Mouse (Mus musculus): Measurements from ENCODE around the gene Gad2.
A peak's percentile ranks its signal among the peaks of the same experiment; 100 is the strongest.

The Gad2 gene

GRCm38 (mm10) chr2:22648394-22648793 lies 26.4 kb downstream of the Gad2 start:
- no peak for DNase-seq

- DNase-seq, result no peak
Observed at GRCm38 (mm10) chr2:22651826-22652225, 29.8 kb downstream of the Gad2 start.

DNA sequence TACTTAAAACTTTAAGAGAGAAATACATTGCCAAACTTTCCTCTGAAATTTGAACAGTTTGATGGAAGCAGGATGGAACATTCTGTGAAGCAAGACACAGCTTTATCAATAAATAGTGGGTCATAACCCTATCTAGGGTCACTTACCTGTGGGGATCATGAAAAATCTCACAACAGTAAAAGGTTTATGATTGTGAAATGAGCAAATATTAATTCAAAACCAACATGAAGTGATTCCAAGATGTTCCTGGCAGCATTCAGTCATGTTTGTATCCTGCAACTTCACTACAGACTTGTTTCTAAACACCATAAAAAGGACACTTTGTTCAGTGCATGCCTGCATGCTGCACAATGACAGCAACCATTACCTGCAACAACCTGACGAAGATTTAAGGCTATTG lies 41.7 kb downstream of the Gad2 start:
- DNase-seq, result no peak

DNA sequence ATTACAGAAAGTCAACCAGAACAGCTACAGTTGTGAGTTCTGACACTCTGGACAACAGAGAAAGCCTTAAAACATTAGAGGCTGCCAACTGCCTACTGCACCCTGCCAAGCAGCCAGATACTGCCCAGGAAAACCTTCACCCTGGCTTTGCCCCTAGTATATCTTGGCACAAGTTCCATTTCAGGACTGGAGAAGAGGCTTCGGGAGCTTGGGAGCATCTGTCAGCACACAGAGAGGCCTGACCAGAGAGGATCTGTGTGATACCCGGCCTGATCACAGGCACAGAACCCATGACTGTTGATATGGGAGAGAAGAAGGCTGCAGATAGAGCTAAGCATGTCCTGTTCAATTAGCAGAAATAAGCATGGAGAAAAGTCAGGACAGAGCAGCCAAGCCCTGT lies 48.4 kb downstream of the Gad2 start:
- DNase-seq, result no peak

- no peak for DNase-seq
Observed at GRCm38 (mm10) chr2:22671348-22671747, 49.3 kb downstream of the Gad2 start.

DNA sequence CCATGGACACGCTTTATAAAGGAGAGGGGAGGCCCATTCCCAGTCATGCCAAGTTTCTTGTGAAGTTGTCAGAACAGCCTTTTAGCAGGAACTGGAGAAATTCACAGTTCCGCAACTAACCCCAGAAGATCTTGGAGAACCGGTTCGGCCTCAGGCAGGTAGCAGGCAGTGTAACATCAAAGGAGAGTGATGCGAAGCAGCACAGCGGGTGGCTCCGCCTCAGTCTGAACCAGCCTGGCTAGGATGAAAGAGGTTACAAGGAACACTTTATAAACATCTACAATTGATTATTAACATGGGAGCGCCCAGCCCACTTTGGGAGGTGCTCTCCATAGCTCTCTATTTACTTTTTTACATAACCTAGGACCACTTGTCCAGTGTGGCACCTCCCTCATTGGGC lies 55.1 kb downstream of the Gad2 start:
- no peak for DNase-seq

DNA sequence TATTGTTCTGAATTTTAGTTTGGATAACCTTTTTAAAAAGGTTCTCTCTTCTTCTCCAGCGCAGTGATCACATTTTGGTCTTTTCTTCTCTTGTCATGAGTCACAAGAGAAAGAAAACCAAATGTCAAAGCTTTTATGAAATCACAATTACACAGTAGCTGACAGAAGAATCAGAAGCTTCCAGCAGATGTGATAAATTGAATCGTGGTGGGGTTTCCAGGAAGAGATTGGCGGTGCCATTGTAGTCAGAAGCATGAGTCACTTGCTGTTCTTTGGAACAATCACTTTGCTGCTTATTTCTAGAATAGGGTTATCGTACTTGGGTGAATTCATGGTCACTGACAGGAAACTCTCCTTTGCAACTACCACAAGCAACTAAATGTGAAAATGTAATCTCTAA lies 57.9 kb downstream of the Gad2 start:
- no peak for DNase-seq

DNA sequence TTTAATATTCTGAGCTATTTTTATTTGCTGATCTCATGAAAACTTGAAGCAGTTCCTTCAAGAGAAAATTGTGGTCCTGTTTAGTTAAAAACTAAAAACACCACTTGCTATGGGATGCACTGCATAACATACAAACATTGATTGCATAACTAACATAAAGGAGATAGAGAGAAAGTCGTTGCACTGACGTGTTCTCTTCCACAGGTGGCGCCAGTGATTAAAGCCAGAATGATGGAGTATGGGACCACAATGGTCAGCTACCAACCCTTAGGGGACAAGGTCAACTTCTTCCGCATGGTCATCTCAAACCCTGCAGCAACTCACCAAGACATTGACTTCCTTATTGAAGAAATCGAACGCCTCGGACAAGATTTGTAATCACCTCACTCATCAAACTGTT lies 68.0 kb downstream of the Gad2 start:
- DNase-seq, result no peak

GRCm38 (mm10) chr2:22704780-22705727 lies 83.0 kb downstream of the Gad2 start:
- no peak for DNase-seq

DNA sequence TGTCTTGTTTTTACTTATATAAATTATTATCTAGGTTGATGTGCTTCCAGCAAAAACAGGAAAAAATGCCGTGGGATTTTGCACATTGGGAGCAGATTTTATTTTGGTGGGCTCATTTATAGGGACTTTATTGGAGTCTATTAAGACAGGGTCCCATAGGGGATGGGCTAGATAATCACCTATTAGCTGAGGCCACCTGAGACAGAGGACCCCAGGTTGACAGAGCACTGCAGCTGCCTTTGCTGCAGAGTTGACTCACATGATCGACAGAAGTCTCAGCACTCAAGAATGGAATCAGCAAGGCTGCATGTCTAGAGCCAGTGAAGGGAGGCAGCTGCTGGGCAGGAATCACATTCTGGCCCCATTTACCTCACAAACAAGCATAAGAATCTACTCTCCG lies 84.2 kb downstream of the Gad2 start:
- no peak for DNase-seq

- DNase-seq, result peak; percentile 80
Observed at GRCm38 (mm10) chr2:22721522-22722470, 99.8 kb downstream of the Gad2 start.

GRCm38 (mm10) chr2:22723927-22724534 lies 102.0 kb downstream of the Gad2 start:
- no peak for DNase-seq

- DNase-seq, result no peak
Observed at GRCm38 (mm10) chr2:22727113-22727512, 105.1 kb downstream of the Gad2 start.

- DNase-seq, result no peak
Observed at GRCm38 (mm10) chr2:22736134-22736533, 114.1 kb downstream of the Gad2 start.

GRCm38 (mm10) chr2:22739369-22739768 lies 117.4 kb downstream of the Gad2 start:
- peak; percentile 51 for DNase-seq

DNA sequence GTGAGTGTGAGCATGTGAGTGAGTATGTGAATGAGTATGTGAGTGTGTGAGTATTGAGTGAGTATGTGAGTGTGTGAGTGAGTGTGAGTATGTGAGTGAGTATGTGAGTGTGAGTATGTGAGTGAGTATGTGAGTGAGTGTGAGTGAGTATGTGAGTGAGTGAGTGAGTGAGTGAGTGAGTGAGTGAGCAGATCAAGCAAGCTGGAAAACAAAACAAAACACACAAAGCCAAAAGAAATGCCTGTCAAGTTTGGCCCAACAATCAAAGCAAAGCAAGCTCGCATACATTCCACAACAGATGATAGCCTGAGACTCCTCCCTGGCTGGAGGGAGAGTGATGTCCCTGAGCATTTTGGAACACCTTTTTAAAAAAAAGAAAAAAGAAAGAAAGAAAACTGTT lies 118.4 kb downstream of the Gad2 start:
- DNase-seq, result no peak

- DNase-seq, result peak; percentile 17
Observed at GRCm38 (mm10) chr2:22741222-22741621, 119.2 kb downstream of the Gad2 start.

All from kidney, adult 9 months (tissue).